ENCODE assay signal across 9 mouse cellular contexts in the genomic region with DNA sequence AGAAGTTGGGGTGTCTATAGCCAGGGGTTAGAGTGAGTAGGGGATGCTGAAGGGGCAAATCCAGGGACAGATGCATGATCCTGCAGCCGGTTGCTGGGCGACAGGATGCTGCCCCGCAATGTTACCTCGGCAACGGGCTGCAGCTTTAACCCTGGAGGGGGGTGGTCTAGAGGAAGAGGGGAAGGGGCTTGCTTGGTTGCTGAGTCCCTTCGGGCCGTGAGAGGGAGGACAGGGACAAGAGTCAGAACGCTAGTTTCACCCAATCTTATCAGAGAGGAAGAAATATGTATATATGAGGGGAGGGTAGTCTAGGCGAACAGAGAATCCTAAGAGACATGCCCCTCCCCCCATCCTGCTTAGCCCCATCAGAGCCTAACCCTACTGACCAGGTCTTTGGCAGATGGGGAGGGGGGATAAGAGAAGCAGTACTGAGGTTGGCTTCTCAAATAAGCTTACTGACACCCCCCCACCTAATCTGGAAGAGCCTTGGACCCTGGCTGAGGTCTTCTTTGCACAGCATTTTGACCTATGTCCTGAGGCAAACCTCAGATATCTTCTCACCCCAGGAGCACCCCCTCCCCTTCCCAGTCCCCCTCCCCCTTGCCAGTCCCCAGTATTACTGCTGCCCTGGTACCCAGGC. TPM values are rescaled to one million over a fixed set of nuclear protein-coding genes. Genes with fewer than 3 reads are reported as not detected.
DNase-seq lines count a peak whose midpoint lies in the region; ATAC-seq and TF ChIP-seq lines count a peak whose summit lies in the region.
"Had no signal": no experiment of that assay in that cellular context is flagged by ENCODE, and none has a peak within 500 bp of the region (broad histone marks: within the 10 kb centered on the region; RNA-seq: fewer than 3 reads in every experiment).

No protein-coding gene starts in this region.

- WGBS in heart, embryonic 10.5 days, result 8% methylated on average over 9 of the region's 9 CpGs
- WGBS in heart, adult 2 months, result 57% methylated on average over 9 of the region's 9 CpGs
- WGBS in hindbrain, embryonic 13.5 days, result 2% methylated on average over 9 of the region's 9 CpGs
- 3% methylated on average over 9 of the region's 9 CpGs for WGBS in midbrain, embryonic 13.5 days

- DNase-seq in heart, embryonic 10.5 days (ENCODE audit: low spot score), result no peak
- no peak for DNase-seq in heart, adult 2 months
- DNase-seq in urinary bladder, postnatal 25 days (ENCODE audit: low spot score), result no peak
- DNase-seq in right cerebral cortex, postnatal 14 days, result no peak
- DNase-seq in gastrocnemius, postnatal 10 days, result no peak
- DNase-seq: adrenal gland, adult 2 months had no signal

- TF ChIP-seq POLR2A in heart, adult 2 months (IDR thresholded peaks at IDR 0.05; ENCODE audit: insufficient read depth, low read depth, low read length), result no peak
- no peak for TF ChIP-seq POLR2A in cortical plate, adult 2 months (IDR thresholded peaks at IDR 0.05; ENCODE audit: extremely low read depth, insufficient read depth, low read length)

- intact Hi-C loops in heart, adult 2 months (cut with DNase I), result no loop called here

- peak overlapping the region; percentile 99 for H3K4me2 ChIP-seq in hindbrain, embryonic 13.5 days
- peak overlapping the region; percentile 99 for H3K4me2 ChIP-seq in midbrain, embryonic 13.5 days (replicated peaks)

- H3K27ac ChIP-seq in heart, embryonic 10.5 days, result no peak overlapping the region
- no peak overlapping the region for H3K27ac ChIP-seq in heart, adult 2 months
- no peak overlapping the region for H3K27ac ChIP-seq in cortical plate, adult 2 months (ENCODE audit: insufficient read depth, low read length)
- peak overlapping the region; percentile 99 for H3K27ac ChIP-seq in hindbrain, embryonic 13.5 days
- H3K27ac ChIP-seq in midbrain, embryonic 13.5 days, result peak overlapping the region; percentile 98

- no peaks in the 10 kb centered on the region for H3K9me3 ChIP-seq in heart, embryonic 10.5 days
- H3K9me3 ChIP-seq in hindbrain, embryonic 13.5 days, result no peaks in the 10 kb centered on the region
- H3K9me3 ChIP-seq in midbrain, embryonic 13.5 days, result no peaks in the 10 kb centered on the region

- H3K9ac ChIP-seq in heart, adult 2 months (ENCODE audit: low read depth, low read length), result no peak overlapping the region
- H3K9ac ChIP-seq in hindbrain, embryonic 13.5 days, result peak overlapping the region; percentile 99
- H3K9ac ChIP-seq in midbrain, embryonic 13.5 days (replicated peaks), result peak overlapping the region; percentile 99

- H3K4me3 ChIP-seq in heart, embryonic 10.5 days, result peak overlapping the region; percentile 69
- H3K4me3 ChIP-seq in heart, adult 2 months, result no peak overlapping the region
- H3K4me3 ChIP-seq in cortical plate, adult 2 months (ENCODE audit: insufficient read depth, low read length), result peak overlapping the region; percentile 76
- H3K4me3 ChIP-seq in hindbrain, embryonic 13.5 days, result peak overlapping the region; percentile 98
- peak overlapping the region; percentile 97 for H3K4me3 ChIP-seq in midbrain, embryonic 13.5 days (replicated peaks)

- ATAC-seq in hindbrain, embryonic 13.5 days (ENCODE audit: low FRiP score), result no peak
- ATAC-seq in midbrain, embryonic 13.5 days, result no peak

- H3K36me3 ChIP-seq in heart, embryonic 10.5 days, result peaks cover 7% of the 10 kb centered on the region
- peaks cover 2% of the 10 kb centered on the region; the same call in 1 of the 2 replicates for H3K36me3 ChIP-seq in heart, adult 2 months (ENCODE audit: control insufficient read depth, insufficient read depth, low read length)
- H3K36me3 ChIP-seq in hindbrain, embryonic 13.5 days, result peaks cover 32% of the 10 kb centered on the region
- H3K36me3 ChIP-seq in midbrain, embryonic 13.5 days, result peaks cover 31% of the 10 kb centered on the region

- H3K27me3 ChIP-seq in heart, embryonic 10.5 days (ENCODE audit: insufficient read depth, poor library complexity, severe bottlenecking), result peaks cover 49% of the 10 kb centered on the region
- no peaks in the 10 kb centered on the region; the same call in 1 of the 2 replicates for H3K27me3 ChIP-seq in heart, adult 2 months (ENCODE audit: control insufficient read depth, insufficient read depth, low read length)
- no peaks in the 10 kb centered on the region for H3K27me3 ChIP-seq in hindbrain, embryonic 13.5 days
- H3K27me3 ChIP-seq in midbrain, embryonic 13.5 days, result no peaks in the 10 kb centered on the region

- TF ChIP-seq CTCF in heart, adult 2 months (IDR thresholded peaks at IDR 0.05), result no peak
- TF ChIP-seq CTCF in cortical plate, adult 2 months (IDR thresholded peaks at IDR 0.05; ENCODE audit: extremely low read depth, insufficient read depth, low read length), result no peak

- peaks cover 62% of the 10 kb centered on the region for H3K4me1 ChIP-seq in heart, embryonic 10.5 days
- peaks cover 2% of the 10 kb centered on the region for H3K4me1 ChIP-seq in heart, adult 2 months (ENCODE audit: control insufficient read depth, insufficient read depth, low read length)
- peaks cover 6% of the 10 kb centered on the region for H3K4me1 ChIP-seq in cortical plate, adult 2 months (ENCODE audit: control insufficient read depth, insufficient read depth, low read length)
- H3K4me1 ChIP-seq in hindbrain, embryonic 13.5 days (replicated peaks), result peaks cover 53% of the 10 kb centered on the region
- peaks cover 58% of the 10 kb centered on the region for H3K4me1 ChIP-seq in midbrain, embryonic 13.5 days (replicated peaks)

- TF ChIP-seq EP300 in heart, adult 2 months (IDR thresholded peaks at IDR 0.05; ENCODE audit: insufficient read depth, low read depth, low read length), result no peak

- no peaks in the 10 kb centered on the region for H3K79me2 ChIP-seq in heart, adult 2 months (replicated peaks; ENCODE audit: control insufficient read depth, insufficient read depth, low read length)

RNA-seq across cellular contexts. Expression of a gene that starts 2.1 kb away (rescaled TPM):
- 1.3 and 3.7 TPM in 2 replicates for polyA plus RNA-seq in heart, embryonic 10.5 days (2016; fragmentation: Nextera tagmentation; extraction: Ambion mirVana)
- 1 to 10 TPM; 3.4 to 5.0 TPM for total RNA-seq in heart, adult 2 months (2021)
- 6.0 and 6.7 TPM in 2 replicates for polyA plus RNA-seq in heart, adult 2 months (2012; rRNA removed)
- polyA plus RNA-seq in cortical plate, adult 2 months (2012; rRNA removed), result 112 and 116 TPM in 2 replicates
- polyA plus RNA-seq in hindbrain, embryonic 13.5 days (2015; fragmentation: Nextera tagmentation; extraction: Ambion mirVana), result 21.4 and 22.0 TPM in 2 replicates
- polyA plus RNA-seq in midbrain, embryonic 13.5 days (2015; fragmentation: Nextera tagmentation; extraction: Ambion mirVana), result 20.5 and 21.3 TPM in 2 replicates
- 10 to 100 TPM; 10.3 to 15.9 TPM for total RNA-seq in gastrocnemius, postnatal 10 days (2021)

RNA-seq across cellular contexts. Expression of a gene that starts 2.9 kb away (rescaled TPM):
- 294 and 327 TPM in 2 replicates for polyA plus RNA-seq in heart, embryonic 10.5 days (2016; fragmentation: Nextera tagmentation; extraction: Ambion mirVana)
- total RNA-seq in heart, adult 2 months (2021), result 100 to 1,000 TPM; 214 to 254 TPM
- 308 and 350 TPM in 2 replicates for polyA plus RNA-seq in heart, adult 2 months (2012; rRNA removed)
- polyA plus RNA-seq in cortical plate, adult 2 months (2012; rRNA removed), result 234 and 244 TPM in 2 replicates
- 368 and 374 TPM in 2 replicates for polyA plus RNA-seq in hindbrain, embryonic 13.5 days (2015; fragmentation: Nextera tagmentation; extraction: Ambion mirVana)
- 329 and 331 TPM in 2 replicates for polyA plus RNA-seq in midbrain, embryonic 13.5 days (2015; fragmentation: Nextera tagmentation; extraction: Ambion mirVana)
- 100 to 1,000 TPM; 121 to 122 TPM for total RNA-seq in gastrocnemius, postnatal 10 days (2021)

RNA-seq across cellular contexts. Expression of a gene that starts 10.7 kb away (rescaled TPM):
- polyA plus RNA-seq in heart, embryonic 10.5 days (2016; fragmentation: Nextera tagmentation; extraction: Ambion mirVana), result 72.7 and 74.5 TPM in 2 replicates
- total RNA-seq in heart, adult 2 months (2021), result 10 to 100 TPM; 21.2 to 22.4 TPM
- 45.3 and 48.3 TPM in 2 replicates for polyA plus RNA-seq in heart, adult 2 months (2012; rRNA removed)
- 35.3 and 36.5 TPM in 2 replicates for polyA plus RNA-seq in cortical plate, adult 2 months (2012; rRNA removed)
- polyA plus RNA-seq in hindbrain, embryonic 13.5 days (2015; fragmentation: Nextera tagmentation; extraction: Ambion mirVana), result 51.7 and 53.7 TPM in 2 replicates
- 55.0 and 56.3 TPM in 2 replicates for polyA plus RNA-seq in midbrain, embryonic 13.5 days (2015; fragmentation: Nextera tagmentation; extraction: Ambion mirVana)
- total RNA-seq in gastrocnemius, postnatal 10 days (2021), result 10 to 100 TPM; 25.4 to 27.9 TPM

RNA-seq across cellular contexts. Expression of a gene that starts 13.5 kb away (rescaled TPM):
- polyA plus RNA-seq in heart, embryonic 10.5 days (2016; fragmentation: Nextera tagmentation; extraction: Ambion mirVana), result not detected in 2 replicates
- total RNA-seq in heart, adult 2 months (2021), result not detected
- 0.23 and 0.32 TPM in 2 replicates for polyA plus RNA-seq in heart, adult 2 months (2012; rRNA removed)
- polyA plus RNA-seq in cortical plate, adult 2 months (2012; rRNA removed), result 0.10 and 0.15 TPM in 2 replicates
- polyA plus RNA-seq in hindbrain, embryonic 13.5 days (2015; fragmentation: Nextera tagmentation; extraction: Ambion mirVana), result 0.70 and 0.81 TPM in 2 replicates
- 0.51 and 0.64 TPM in 2 replicates for polyA plus RNA-seq in midbrain, embryonic 13.5 days (2015; fragmentation: Nextera tagmentation; extraction: Ambion mirVana)
- total RNA-seq in gastrocnemius, postnatal 10 days (2021), result not detected
- total RNA-seq: adrenal gland, adult 2 months had no signal
- polyA plus RNA-seq: adrenal gland, adult 2 months had no signal

RNA-seq across cellular contexts. Expression of a gene that starts 17.2 kb away (rescaled TPM):
- 0.08 TPM in 1 of 2 replicates, not detected in the other for polyA plus RNA-seq in heart, embryonic 10.5 days (2016; fragmentation: Nextera tagmentation; extraction: Ambion mirVana)
- not detected for total RNA-seq in heart, adult 2 months (2021)
- 0.15 and 0.20 TPM in 2 replicates for polyA plus RNA-seq in heart, adult 2 months (2012; rRNA removed)
- polyA plus RNA-seq in cortical plate, adult 2 months (2012; rRNA removed), result not detected in 2 replicates
- 0.10 TPM in 1 of 2 replicates, not detected in the other for polyA plus RNA-seq in hindbrain, embryonic 13.5 days (2015; fragmentation: Nextera tagmentation; extraction: Ambion mirVana)
- polyA plus RNA-seq in midbrain, embryonic 13.5 days (2015; fragmentation: Nextera tagmentation; extraction: Ambion mirVana), result not detected in 2 replicates
- total RNA-seq in gastrocnemius, postnatal 10 days (2021), result not detected
- total RNA-seq: adrenal gland, adult 2 months had no signal

Comparison
In these comparisons a context has a peak if more than half of its experiments do, and no peak if none do; other contexts are left out.
1. H3K27ac ChIP-seq: peak in hindbrain, embryonic 13.5 days (single experiment) and midbrain, embryonic 13.5 days (single experiment); none in heart, embryonic 10.5 days (single experiment), heart, adult 2 months (single experiment) and cortical plate, adult 2 months (single experiment).